8 mouse cellular contexts compared by ENCODE assay signal in genomic region chr2:169634619-169635382, GRCm38 (mm10). TPM values are rescaled to one million over a fixed set of nuclear protein-coding genes. Genes with fewer than 3 reads are reported as not detected.
DNase-seq lines count a peak whose midpoint lies in the region; ATAC-seq lines count a peak whose summit lies in the region.
"Had no signal": no experiment of that assay in that cellular context is flagged by ENCODE, and none has a peak within 500 bp of the region (broad histone marks: within the 10 kb centered on the region; RNA-seq: fewer than 3 reads in every experiment).

No protein-coding gene starts in this region.

- no peaks in the 10 kb centered on the region for H3K9me3 ChIP-seq in lung, embryonic 16.5 days (ENCODE audit: control insufficient read depth, low read length)
- H3K9me3 ChIP-seq in forebrain, embryonic 16.5 days (ENCODE audit: control insufficient read depth, low read length) = no peaks in the 10 kb centered on the region
- H3K9me3 ChIP-seq in limb, embryonic 15.5 days = no peaks in the 10 kb centered on the region
- H3K9me3 ChIP-seq in stomach, embryonic 16.5 days (replicated peaks; ENCODE audit: control insufficient read depth, low read length) = no peaks in the 10 kb centered on the region

- H3K27ac ChIP-seq in lung, embryonic 16.5 days (ENCODE audit: low read length) = peak overlapping the region; percentile 73
- no peak overlapping the region for H3K27ac ChIP-seq in forebrain, embryonic 16.5 days (ENCODE audit: low read length)
- H3K27ac ChIP-seq in limb, embryonic 15.5 days = peak overlapping the region; percentile 87
- peak overlapping the region; percentile 96 for H3K27ac ChIP-seq in stomach, embryonic 16.5 days (ENCODE audit: low read length)

- H3K4me3 ChIP-seq in lung, embryonic 16.5 days (ENCODE audit: low read length) = peak overlapping the region; percentile 69
- H3K4me3 ChIP-seq in forebrain, embryonic 16.5 days (replicated peaks; ENCODE audit: low read length) = peak overlapping the region; percentile 48
- H3K4me3 ChIP-seq in limb, embryonic 15.5 days = peak overlapping the region; percentile 65
- H3K4me3 ChIP-seq in stomach, embryonic 16.5 days (replicated peaks; ENCODE audit: low read length) = peak overlapping the region; percentile 80

- no peak for ATAC-seq in lung, embryonic 16.5 days (ENCODE audit: low read depth)
- no peak for ATAC-seq in forebrain, embryonic 16.5 days
- no peak for ATAC-seq in limb, embryonic 15.5 days (ENCODE audit: insufficient number of reproducible peaks, low FRiP score, low TSS enrichment, low read depth)
- no peak for ATAC-seq in stomach, embryonic 16.5 days (ENCODE audit: insufficient read depth, low FRiP score)

- peak overlapping the region; percentile 89 for H3K4me2 ChIP-seq in lung, embryonic 16.5 days (ENCODE audit: low read depth, low read length)
- peak overlapping the region; percentile 72 for H3K4me2 ChIP-seq in forebrain, embryonic 16.5 days (ENCODE audit: low read length)
- H3K4me2 ChIP-seq in limb, embryonic 15.5 days = peak overlapping the region; percentile 90
- peak overlapping the region; percentile 73 for H3K4me2 ChIP-seq in stomach, embryonic 16.5 days (ENCODE audit: low read depth, low read length)

- no peaks in the 10 kb centered on the region for H3K36me3 ChIP-seq in lung, embryonic 16.5 days (ENCODE audit: control insufficient read depth, insufficient read depth, low read length)
- no peaks in the 10 kb centered on the region for H3K36me3 ChIP-seq in forebrain, embryonic 16.5 days (ENCODE audit: control insufficient read depth, insufficient read depth)
- H3K36me3 ChIP-seq in limb, embryonic 15.5 days = no peaks in the 10 kb centered on the region
- H3K36me3 ChIP-seq in stomach, embryonic 16.5 days (ENCODE audit: control insufficient read depth, insufficient read depth, low read length) = no peaks in the 10 kb centered on the region

- no peak for DNase-seq in lung, postnatal 4 days
- no peak for DNase-seq in layer of hippocampus, postnatal 10 days (ENCODE audit: low spot score in 2 of 2)
- no peak for DNase-seq in spleen, postnatal 4 days (ENCODE audit: low spot score in 2 of 2)

- peak overlapping the region; percentile 84 for H3K9ac ChIP-seq in lung, embryonic 16.5 days (ENCODE audit: low read length)
- no peak overlapping the region for H3K9ac ChIP-seq in forebrain, embryonic 16.5 days (replicated peaks; ENCODE audit: low read depth, low read length)
- H3K9ac ChIP-seq in limb, embryonic 15.5 days = peak overlapping the region; percentile 74; the same call in 1 of the 2 replicates
- H3K9ac ChIP-seq in stomach, embryonic 16.5 days (ENCODE audit: low read length) = peak overlapping the region; percentile 95

- peaks cover 4% of the 10 kb centered on the region for H3K4me1 ChIP-seq in lung, embryonic 16.5 days (replicated peaks; ENCODE audit: control insufficient read depth, insufficient read depth, low read length)
- peaks cover 20% of the 10 kb centered on the region for H3K4me1 ChIP-seq in forebrain, embryonic 16.5 days (replicated peaks; ENCODE audit: control insufficient read depth, insufficient read depth, low read length)
- peaks cover 19% of the 10 kb centered on the region for H3K4me1 ChIP-seq in limb, embryonic 15.5 days
- H3K4me1 ChIP-seq in stomach, embryonic 16.5 days (ENCODE audit: control insufficient read depth, insufficient read depth, low read length) = 0 out of 2 replicates have a peak, but pooled peaks cover 7% of the 10 kb centered on the region

- 19% methylated on average over 17 of the region's 17 CpGs for WGBS in lung, embryonic 16.5 days
- 44% methylated on average over 17 of the region's 17 CpGs for WGBS in forebrain, embryonic 16.5 days
- WGBS in limb, embryonic 15.5 days = 21% methylated on average over 17 of the region's 17 CpGs
- 10% methylated on average over 17 of the region's 17 CpGs for WGBS in stomach, embryonic 16.5 days

- no peaks in the 10 kb centered on the region for H3K27me3 ChIP-seq in lung, embryonic 16.5 days (ENCODE audit: control insufficient read depth, insufficient read depth, low read depth, low read length)
- H3K27me3 ChIP-seq in forebrain, embryonic 16.5 days (replicated peaks; ENCODE audit: control insufficient read depth, insufficient read depth, low read length) = peaks cover 2% of the 10 kb centered on the region; the same call in 1 of the 2 replicates
- H3K27me3 ChIP-seq in limb, embryonic 15.5 days = no peaks in the 10 kb centered on the region
- no peaks in the 10 kb centered on the region for H3K27me3 ChIP-seq in stomach, embryonic 16.5 days (ENCODE audit: control insufficient read depth, insufficient read depth, low read length)

RNA-seq across cellular contexts. Expression of gene Tshz2, which starts 2.0 kb away (rescaled TPM):
- 6.7 and 7.2 TPM in 2 replicates for polyA plus RNA-seq in lung, embryonic 16.5 days (2015; fragmentation: Nextera tagmentation; extraction: Ambion mirVana)
- 6.1 and 12.0 TPM in 2 replicates for polyA plus RNA-seq in forebrain, embryonic 16.5 days (2015; fragmentation: Nextera tagmentation; extraction: Ambion mirVana)
- 9.1 and 9.8 TPM in 2 replicates for polyA plus RNA-seq in limb, embryonic 15.5 days (2015; fragmentation: Nextera tagmentation; extraction: Ambion mirVana)
- polyA plus RNA-seq in stomach, embryonic 16.5 days (2015; fragmentation: Nextera tagmentation; extraction: Ambion mirVana) = 11.2 and 13.5 TPM in 2 replicates
- total RNA-seq in layer of hippocampus, postnatal 10 days (2021) = 10 to 100 TPM; 49.8 to 64.9 TPM

RNA-seq across cellular contexts. Expression of gene Gm11011, which starts 47.3 kb away (rescaled TPM):
- polyA plus RNA-seq in lung, embryonic 16.5 days (2015; fragmentation: Nextera tagmentation; extraction: Ambion mirVana) = not detected in 2 replicates
- polyA plus RNA-seq in forebrain, embryonic 16.5 days (2015; fragmentation: Nextera tagmentation; extraction: Ambion mirVana) = not detected in 2 replicates
- polyA plus RNA-seq in limb, embryonic 15.5 days (2015; fragmentation: Nextera tagmentation; extraction: Ambion mirVana) = not detected in 2 replicates
- polyA plus RNA-seq in stomach, embryonic 16.5 days (2015; fragmentation: Nextera tagmentation; extraction: Ambion mirVana) = not detected in 2 replicates
- not detected for total RNA-seq in layer of hippocampus, postnatal 10 days (2021)
- total RNA-seq: heart, adult 18-20 months had no signal
